Mouse (Mus musculus) ES-E14 (cell line): Measurements from ENCODE around the gene Iqsec1.

ENCODE experiments used
- CHD2 ChIP-seq: IDR thresholded peaks from 2 replicates; pipeline ENCODE4 v1.6.1; 2014; ENCODE audit warnings: mild to moderate bottlenecking, low read depth, low read length, inconsistent platforms
- HCFC1 ChIP-seq: IDR thresholded peaks from 2 replicates; pipeline ENCODE4 v1.6.1; 2012; ENCODE audit warnings: low read length, inconsistent platforms, borderline replicate concordance; ENCODE audit not compliant: insufficient read depth
- ZC3H11A ChIP-seq: IDR thresholded peaks from 2 replicates; pipeline ENCODE4 v1.6.1; 2012; ENCODE audit warnings: low read depth, mild to moderate bottlenecking, inconsistent platforms, low read length, borderline replicate concordance

DNA sequence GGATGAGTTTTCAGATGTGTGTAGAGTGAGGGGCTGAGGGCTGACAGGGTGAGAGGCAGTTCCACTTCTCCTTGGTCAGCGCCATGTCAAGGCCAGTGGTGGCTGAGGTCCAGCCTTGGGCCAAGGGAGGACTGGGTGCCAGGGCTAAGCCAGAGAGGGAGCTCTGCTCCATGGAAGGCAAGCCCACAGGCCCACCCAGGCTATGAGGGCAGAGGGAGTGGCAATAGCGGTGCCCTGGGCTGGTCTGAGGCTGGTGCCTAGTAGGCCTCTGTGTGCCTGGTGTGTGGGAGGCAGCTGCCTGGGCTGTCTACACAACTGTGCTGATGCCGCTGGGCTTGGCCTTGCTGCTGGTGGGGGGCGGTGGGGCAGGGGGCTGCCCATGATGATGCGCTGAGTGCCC is 326.3 kb downstream of the Iqsec1 start:
- TF ChIP-seq ZC3H11A (no peak), HCFC1 (no peak), CHD2 (no peak)
